Mouse (Mus musculus) left cerebral cortex, postnatal 25 days (tissue): Measurements from ENCODE around the gene Tnfsf12. TPM values are rescaled to one million over a fixed set of nuclear protein-coding genes. Genes with fewer than 3 reads are reported as not detected.
"Not testable (repeated sequence)": the region's sequence is repeated elsewhere in the genome, so short reads cannot be mapped to it uniquely, and the experiment has no call there.

ENCODE experiments used
- DNase-seq, 2 experiments: peaks; one replicate each; pipeline ENCODE4 v3.0.0; 2022; ENCODE audit warnings: low spot score in 2 of 2, mixed read lengths in 1 of 2
- intact Hi-C: fragments of 180-260 bp; cut with DNase I; formaldehyde crosslinking; loops from one replicate; pipeline ENCODE4 v1.15.1; 2025
- total RNA-seq, 2 experiments: library from RNA; stranded (reverse); gene quantifications; 2 replicates each; pipeline ENCODE4 v1.2.3; 2021

Gene Tnfsf12
- total RNA-seq, 2 experiments from 2014 or later, result 8.6 to 8.9 TPM

DNA sequence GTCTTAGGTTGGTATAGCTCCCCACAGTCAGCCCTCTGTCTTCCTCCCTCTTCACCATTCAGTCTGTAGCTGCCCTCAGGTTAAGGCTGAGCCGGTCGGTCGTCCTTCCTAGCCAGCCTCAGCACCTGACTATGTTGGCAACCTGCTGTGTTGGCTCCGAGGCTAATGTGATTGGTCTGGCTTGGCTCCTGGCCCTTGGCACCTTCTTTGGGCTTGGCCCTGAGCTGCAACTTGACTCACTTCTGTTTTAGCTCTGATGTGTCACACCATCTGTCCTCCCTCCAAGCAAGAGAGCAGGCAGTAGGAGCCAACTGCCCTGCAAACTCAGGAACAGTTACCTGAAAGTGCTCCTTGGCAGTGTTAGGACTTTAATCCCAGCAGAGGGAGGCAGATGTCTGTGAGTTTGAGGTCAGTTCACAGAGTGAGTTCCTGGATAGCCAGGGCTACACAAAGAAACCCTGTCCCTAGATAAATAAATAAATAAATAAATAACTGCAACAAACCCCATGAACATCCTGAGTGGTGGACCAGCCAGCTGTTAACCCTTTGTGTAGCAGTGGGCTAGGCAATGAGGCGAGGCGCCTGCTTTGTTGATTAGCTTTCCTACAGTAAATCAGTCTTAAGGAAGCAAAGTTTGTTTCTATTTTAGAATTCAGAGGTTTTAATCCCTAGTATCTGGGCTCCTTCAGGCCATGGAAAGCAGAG lies 11.3 kb upstream of the Tnfsf12 start:
- intact Hi-C loops, result no loop called here
- peak in 1 of 2 experiments; percentile 54 for DNase-seq

GRCm38 (mm10) chr11:69704613-69705010 lies 9.0 kb upstream of the Tnfsf12 start:
- intact Hi-C loops, result no loop called here
- no peak for DNase-seq

DNA sequence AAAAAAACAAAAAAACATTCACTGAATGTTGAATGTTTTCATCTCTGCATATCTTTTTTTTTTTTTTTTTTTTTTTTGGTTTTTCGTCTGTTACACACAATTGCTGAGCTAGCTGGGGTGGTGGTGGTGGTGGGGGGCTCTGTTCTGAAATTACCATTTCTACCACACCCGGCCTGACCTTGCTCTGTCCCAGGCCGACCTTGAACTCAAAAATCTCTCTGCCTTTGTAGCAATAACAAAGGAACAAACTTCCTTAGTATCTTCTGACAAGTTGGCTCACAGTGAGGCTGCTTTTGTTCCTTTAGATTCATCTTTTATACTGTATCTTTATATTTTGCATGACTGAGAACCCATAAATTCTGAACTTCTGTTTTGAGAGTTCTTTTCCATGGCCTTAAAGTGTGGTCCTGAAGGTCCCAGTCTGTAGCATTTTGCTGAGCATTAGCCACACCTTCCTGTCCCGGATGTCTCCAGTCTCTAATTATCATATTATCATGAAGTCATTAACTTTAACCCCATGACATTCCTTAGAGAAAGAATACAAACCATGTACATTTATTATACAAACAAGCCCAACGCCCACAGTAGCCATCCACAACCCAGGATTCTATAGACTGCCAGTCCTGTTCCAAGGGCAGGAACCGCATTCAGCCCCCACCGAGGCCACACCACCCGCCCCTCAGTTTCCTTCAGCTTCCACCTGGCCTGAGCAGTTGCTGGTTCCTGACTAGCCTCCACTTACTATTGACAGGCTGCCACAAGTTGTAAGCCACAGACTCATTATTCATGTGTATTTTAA lies 8.4 kb upstream of the Tnfsf12 start:
- DNase-seq, result no peak
- intact Hi-C loops, result no loop called here

- intact Hi-C loops, DNase-seq: not testable (repeated sequence)
Measured at GRCm38 (mm10) chr11:69703381-69703780, 7.7 kb upstream of the Tnfsf12 start.

GRCm38 (mm10) chr11:69702886-69703285 lies 7.2 kb upstream of the Tnfsf12 start:
- intact Hi-C loops, DNase-seq: not testable (repeated sequence)

DNA sequence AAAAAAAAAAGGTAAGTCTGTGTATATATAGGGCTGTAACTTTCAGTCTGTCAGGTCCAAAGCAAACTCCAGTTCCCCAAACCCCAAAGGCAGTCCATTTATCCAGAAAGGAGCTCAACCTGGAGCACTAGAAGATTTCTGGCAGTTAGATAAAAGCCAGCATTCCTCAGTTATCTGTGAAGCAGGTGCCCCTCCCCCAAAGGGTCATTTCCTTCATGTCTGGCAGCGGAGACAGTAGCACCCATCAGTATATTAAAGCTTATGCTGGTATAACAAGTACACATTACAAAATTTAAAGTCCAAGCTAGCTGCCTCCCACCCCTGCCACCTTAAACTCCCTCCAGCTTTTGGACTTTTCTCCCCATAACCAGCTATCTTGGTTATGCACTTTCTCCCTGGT lies 3.9 kb upstream of the Tnfsf12 start:
- intact Hi-C loops, result no loop called here
- no peak for DNase-seq

- no peak for DNase-seq
- intact Hi-C loops, result no loop called here
Measured at GRCm38 (mm10) chr11:69698574-69698973, 2.9 kb upstream of the Tnfsf12 start.

GRCm38 (mm10) chr11:69697396-69697795 lies 1.7 kb upstream of the Tnfsf12 start:
- no peak for DNase-seq
- intact Hi-C loops, result no loop called here

- peak in 1 of 2 experiments; percentile 77 for DNase-seq
Measured at GRCm38 (mm10) chr11:69695046-69695360, 646 bp downstream of the Tnfsf12 start.

DNA sequence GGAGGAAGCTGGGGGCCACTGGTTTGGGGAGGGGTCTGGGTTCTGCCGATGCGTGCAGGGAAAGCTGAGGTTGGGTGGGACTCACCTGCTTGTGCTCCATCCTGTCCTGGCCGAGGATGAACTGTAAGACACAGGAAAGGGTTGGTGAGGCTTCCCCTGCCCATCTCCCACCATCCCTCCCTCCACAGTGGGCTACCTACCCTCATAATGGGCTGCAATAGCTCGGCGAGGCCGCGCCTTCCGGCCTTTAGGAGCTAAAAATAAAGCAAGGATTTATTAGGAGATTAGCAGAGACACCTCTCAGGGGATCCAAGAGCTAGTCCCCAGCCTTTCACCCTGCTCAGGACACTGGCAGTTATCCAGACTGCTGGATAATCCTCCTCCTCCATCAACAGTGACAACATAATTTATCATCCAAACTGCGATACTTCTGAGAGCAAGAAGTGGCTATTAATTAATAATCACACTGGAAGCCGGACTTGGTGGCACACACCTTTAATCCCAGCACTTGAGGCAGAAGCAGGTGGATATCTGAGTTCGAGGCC lies 2.2 kb downstream of the Tnfsf12 start:
- DNase-seq, result no peak
- intact Hi-C loops, result no loop called here

More at GRCm38 (mm10) chr11:69695046-69695360, 646 bp downstream of the Tnfsf12 start:
- intact Hi-C loops, result no loop called here

DNA sequence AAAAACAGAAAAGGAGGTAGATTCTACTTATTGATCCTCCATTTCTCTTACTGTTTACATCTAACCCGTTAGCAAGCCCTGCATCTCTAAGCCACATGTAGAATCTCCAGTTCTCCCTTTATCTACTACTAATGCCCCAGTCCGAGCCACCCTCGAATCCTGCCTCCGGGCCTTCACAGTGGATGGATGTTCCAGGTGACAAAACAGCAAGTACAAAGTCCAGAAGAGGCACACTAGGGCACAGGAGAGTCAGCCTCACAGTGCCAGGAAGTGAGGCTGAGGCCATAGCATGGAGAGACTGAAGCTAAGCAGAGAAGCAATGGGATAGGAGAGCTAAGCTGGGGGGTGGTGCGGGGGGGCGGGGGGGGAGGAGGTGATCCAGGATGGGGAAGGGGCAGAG lies 2.8 kb downstream of the Tnfsf12 start:
- DNase-seq, result no peak
- intact Hi-C loops, result no loop called here

- DNase-seq, result no peak
- intact Hi-C loops, result no loop called here
Measured at GRCm38 (mm10) chr11:69692196-69692811, 3.3 kb downstream of the Tnfsf12 start.

DNA sequence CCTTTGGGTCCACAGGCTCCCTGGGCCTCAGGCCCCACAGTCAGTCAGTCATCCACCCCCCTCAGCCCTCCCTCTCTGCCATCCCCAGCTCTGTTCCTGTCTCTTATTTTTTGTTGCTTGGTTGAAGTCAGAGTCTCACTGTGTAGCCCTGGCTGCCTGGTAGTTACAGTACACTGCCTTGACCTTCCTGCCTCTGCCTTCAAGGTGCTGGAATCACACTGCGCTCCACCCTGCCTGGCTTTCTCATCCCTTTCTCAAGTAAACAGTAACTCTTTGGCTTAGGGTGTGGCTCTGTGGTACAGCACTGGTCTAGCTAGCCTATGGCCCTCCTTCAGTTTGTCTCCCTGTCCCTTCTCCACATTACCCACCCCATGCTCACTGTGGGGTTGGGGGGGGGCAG lies 5.8 kb downstream of the Tnfsf12 start:
- intact Hi-C loops, result no loop called here

DNA sequence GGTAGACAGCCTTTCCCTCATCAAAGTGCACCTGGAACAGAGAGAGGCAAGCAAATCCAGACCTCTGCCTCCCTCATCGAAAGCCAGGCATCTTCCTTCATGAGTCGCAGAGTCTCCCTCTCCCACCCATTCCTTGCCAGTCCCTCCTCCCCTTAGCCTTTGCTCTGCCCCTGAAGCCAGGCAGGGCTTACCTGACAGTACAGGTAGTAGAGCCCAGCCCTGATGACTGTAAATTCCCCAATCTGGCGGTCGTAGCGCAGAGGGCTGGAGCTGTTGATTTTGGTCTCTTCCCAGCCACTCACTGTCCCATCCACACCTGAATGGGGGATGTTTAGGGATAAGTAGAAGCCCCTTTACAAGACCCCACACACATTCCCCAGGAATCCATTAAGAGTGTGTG lies 8.6 kb downstream of the Tnfsf12 start:
- DNase-seq, result no peak
- intact Hi-C loops, result no loop called here

More for the DNA sequence above, 5.8 kb downstream of the Tnfsf12 start:
- DNase-seq, result no peak

- intact Hi-C loops, result no loop called here
- DNase-seq, result no peak
Measured at GRCm38 (mm10) chr11:69686377-69686776, 9.3 kb downstream of the Tnfsf12 start.

- intact Hi-C loops, result no loop called here
- peak; percentile 50 to 70 for DNase-seq
Measured at GRCm38 (mm10) chr11:69685526-69686148, 10.0 kb downstream of the Tnfsf12 start, which contains the start of gene Tnfsf13. Gene Tnfsf13 (minus strand): TSS chr11:69685784.

DNA sequence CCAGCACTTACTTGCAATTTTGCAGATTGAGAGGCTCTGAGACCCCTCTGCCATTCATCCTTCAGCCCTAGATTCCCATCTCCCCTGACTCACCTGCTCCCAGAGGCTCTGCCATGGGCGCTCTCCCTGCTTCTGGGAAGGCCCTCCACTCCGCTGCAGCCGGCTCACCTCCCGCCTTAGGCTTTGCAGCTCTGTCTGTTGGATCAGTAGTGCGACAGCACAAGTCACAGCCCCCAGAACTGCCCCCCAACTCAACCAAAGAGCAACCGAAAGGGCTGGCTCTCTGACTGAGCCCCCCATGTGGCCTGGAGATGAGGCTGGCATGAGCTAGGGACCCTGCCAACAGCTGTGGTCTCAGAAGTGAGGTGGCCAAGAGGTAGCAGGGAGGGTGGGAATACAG lies 10.7 kb downstream of the Tnfsf12 start:
- DNase-seq, result no peak
- intact Hi-C loops, result loop anchor here (5.0 kb wide), 2 partner anchors 192 to 237 kb away; partner anchors contain the start of genes Eif5a and Tmem95

GRCm38 (mm10) chr11:69684128-69684745 lies 11.4 kb downstream of the Tnfsf12 start:
- DNase-seq, result no peak
- intact Hi-C loops, result loop anchor here (5.0 kb wide), 2 partner anchors 193 to 238 kb away; partner anchors contain the start of genes Eif5a and Tmem95

DNA sequence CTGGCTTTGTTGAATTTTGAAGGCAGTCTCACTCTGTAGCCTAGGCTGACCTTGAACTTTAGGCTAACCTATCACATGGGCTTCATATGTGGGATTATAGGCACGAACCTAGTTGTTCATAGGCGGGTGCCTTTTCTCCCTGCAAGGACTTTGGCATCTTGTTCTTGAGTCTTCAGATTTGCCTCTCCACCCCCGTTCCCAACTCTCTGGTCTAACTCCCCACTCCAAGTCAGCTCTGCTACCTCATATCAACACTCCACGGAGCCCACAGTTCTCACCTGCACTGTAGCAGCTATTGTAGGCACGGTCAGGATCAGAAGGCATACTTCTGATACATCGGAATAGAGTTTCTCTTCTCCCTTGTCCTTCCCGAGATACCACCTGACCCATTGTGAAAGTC lies 12.1 kb downstream of the Tnfsf12 start:
- intact Hi-C loops, result loop anchor here (2.0 to 5.0 kb wide), 3 partner anchors 149 to 239 kb away; partner anchors contain the start of genes Eif5a and Tmem95

More for the DNA sequence above, 12.1 kb downstream of the Tnfsf12 start:
- no peak for DNase-seq
